Mouse (Mus musculus) C2C12 (cell line): ENCODE results near the gene AL732309.1. TPM values are rescaled to one million over a fixed set of nuclear protein-coding genes. Genes with fewer than 3 reads are reported as not detected.

Experiments
- H3K27me3 ChIP-seq: one replicate; pipeline ENCODE4 v1.6.1; 2011; ENCODE audit not compliant: control insufficient read depth, insufficient read depth, insufficient read length
- H3K36me3 ChIP-seq: one replicate; pipeline ENCODE4 v1.6.1; 2011; ENCODE audit not compliant: control insufficient read depth, insufficient read depth
- H3K4me3 ChIP-seq: one replicate; pipeline ENCODE4 v1.5.1; 2011; ENCODE audit warnings: mild to moderate bottlenecking, control low read depth; ENCODE audit not compliant: poor library complexity, insufficient read depth, severe bottlenecking
- H3K79me2 ChIP-seq: one replicate; pipeline ENCODE4 v1.6.1; 2011; ENCODE audit not compliant: control insufficient read depth, insufficient read depth
- H3K79me3 ChIP-seq: one replicate; pipeline ENCODE4 v1.6.1; 2011; ENCODE audit warnings: low read depth, control low read depth
- H3ac ChIP-seq: one replicate; pipeline ENCODE3; 2011; ENCODE audit warnings: low read depth; ENCODE audit not compliant: control insufficient read depth, insufficient read length
- CEBPB ChIP-seq: IDR thresholded peaks from one replicate; pipeline ENCODE4 v1.6.1; 2011; ENCODE audit warnings: low read depth, mild to moderate bottlenecking, control low read depth, moderate library complexity
- CTCF ChIP-seq: IDR thresholded peaks from one replicate; pipeline ENCODE4 v1.5.1; 2011; ENCODE audit not compliant: control insufficient read depth, insufficient read depth, insufficient read length
- FOSL1 ChIP-seq: IDR thresholded peaks from one replicate; pipeline ENCODE4 v1.8.0; 2011; ENCODE audit warnings: mild to moderate bottlenecking, low read length; ENCODE audit not compliant: poor library complexity, insufficient read depth, severe bottlenecking
- MAX ChIP-seq: IDR thresholded peaks from one replicate; pipeline ENCODE4 v1.6.1; 2011; ENCODE audit warnings: mild to moderate bottlenecking, control low read depth
- MYOD1 ChIP-seq: IDR thresholded peaks from one replicate; pipeline ENCODE4 v1.6.1; 2011; ENCODE audit warnings: low read depth; ENCODE audit not compliant: control insufficient read depth, insufficient read length
- MYOG ChIP-seq: IDR thresholded peaks from one replicate; pipeline ENCODE4 v1.6.1; 2011; ENCODE audit not compliant: control insufficient read depth, insufficient read length; ENCODE audit errors: extremely low read depth
- USF1 ChIP-seq: IDR thresholded peaks from one replicate; pipeline ENCODE4 v1.6.1; 2011; ENCODE audit warnings: low read depth, mild to moderate bottlenecking, control low read depth, moderate library complexity
- polyA plus RNA-seq: library from polyadenylated mRNA; unstranded; fragments of >200 nt; fragmentation: generic; extraction: Trizol; gene quantifications from one replicate; pipeline ENCODE4 v1.2.1, GENCODE M21; 2012; ENCODE audit warnings: missing spikeins

Gene AL732309.1
- polyA plus RNA-seq, 1 experiment, result 3.9 TPM

GRCm38 (mm10) chr2:25227406-25227805, 19.3 kb downstream of the AL732309.1 start:
- TF ChIP-seq CTCF (no peak), MYOG (no peak), FOSL1 (no peak), MAX (no peak), USF1 (no peak), MYOD1 (no peak), CEBPB (no peak)
- H3K79me3 ChIP-seq, result peaks cover 8% of the 10 kb centered on the region

GRCm38 (mm10) chr2:25226864-25227263, 19.8 kb downstream of the AL732309.1 start:
- TF ChIP-seq MYOG (no peak), CEBPB (no peak), FOSL1 (no peak), USF1 (no peak), MYOD1 (no peak), CTCF (no peak), MAX (no peak)
- Histone ChIP-seq H3ac (no peak overlapping the region), H3K4me3 (no peak overlapping the region), H3K36me3 (peaks cover 20% of the 10 kb centered on the region), H3K27me3 (peaks cover 20% of the 10 kb centered on the region), H3K79me3 (peaks cover 9% of the 10 kb centered on the region), H3K79me2 (peaks cover 19% of the 10 kb centered on the region)

More at GRCm38 (mm10) chr2:25227406-25227805, 19.3 kb downstream of the AL732309.1 start:
- H3K4me3 ChIP-seq, result no peak overlapping the region
- H3K36me3 ChIP-seq, result peaks cover 14% of the 10 kb centered on the region
- H3ac ChIP-seq, result no peak overlapping the region
- peaks cover 26% of the 10 kb centered on the region for H3K27me3 ChIP-seq
- H3K79me2 ChIP-seq, result peaks cover 19% of the 10 kb centered on the region

- Histone ChIP-seq H3ac (no peak overlapping the region), H3K36me3 (peaks cover 24% of the 10 kb centered on the region), H3K27me3 (peaks cover 11% of the 10 kb centered on the region), H3K79me2 (peaks cover 19% of the 10 kb centered on the region), H3K79me3 (peaks cover 9% of the 10 kb centered on the region), H3K4me3 (peak overlapping the region; percentile 38)
- TF ChIP-seq USF1 (no peak), CEBPB (no peak), FOSL1 (no peak), MYOG (no peak), MAX (no peak), MYOD1 (no peak), CTCF (no peak)
These were observed 20.8 kb downstream of the AL732309.1 start for GRCm38 (mm10) chr2:25225811-25226379.

GRCm38 (mm10) chr2:25224766-25225752, 21.6 kb downstream of the AL732309.1 start:
- peak overlapping the region; percentile 84 for H3ac ChIP-seq
- TF ChIP-seq FOSL1 (no peak), CEBPB (no peak), MYOD1 (no peak), USF1 (no peak), MYOG (no peak), CTCF (no peak), MAX (no peak)
- peaks cover 2% of the 10 kb centered on the region for H3K27me3 ChIP-seq
- H3K4me3 ChIP-seq, result peak overlapping the region; percentile 99
- peaks cover 9% of the 10 kb centered on the region for H3K79me3 ChIP-seq
- H3K79me2 ChIP-seq, result peaks cover 19% of the 10 kb centered on the region
- H3K36me3 ChIP-seq, result peaks cover 24% of the 10 kb centered on the region

- peak within 1 kb of the TSS; percentile 99 for H3K4me3 ChIP-seq
- peak within 1 kb of the TSS; percentile 89 for H3ac ChIP-seq
- H3K27me3 ChIP-seq, result no peaks in the 10 kb centered on the region
- peaks cover 24% of the 10 kb centered on the region for H3K36me3 ChIP-seq
- no peak for TF ChIP-seq MAX
- no peak for TF ChIP-seq MYOG
- no peak for TF ChIP-seq CTCF
- TF ChIP-seq USF1, result no peak
- no peak for TF ChIP-seq CEBPB
- no peak for TF ChIP-seq FOSL1
- TF ChIP-seq MYOD1, result no peak
- peaks cover 19% of the 10 kb centered on the region for H3K79me2 ChIP-seq
- peaks cover 9% of the 10 kb centered on the region for H3K79me3 ChIP-seq
These were observed 22.2 kb downstream of the AL732309.1 start, which contains the start of gene Tubb4b for GRCm38 (mm10) chr2:25224492-25224765. Tubb4b (minus strand) TSS chr2:25224702.
